Mouse (Mus musculus): ENCODE results near the gene Otogl.

- TF ChIP-seq POLR2A (IDR thresholded peaks at IDR 0.05; ENCODE audit: extremely low read depth, insufficient read depth, low read length) (no peak), CTCF (IDR thresholded peaks at IDR 0.05; ENCODE audit: extremely low read depth, insufficient read depth, low read length) (no peak)
Observed at GRCm38 (mm10) chr10:107759624-107760023, 152.3 kb downstream of the Otogl start.

Data from cortical plate, adult 2 months (tissue).